Mouse (Mus musculus) midbrain, embryonic 15.5 days (tissue): Measurements from ENCODE around the gene Tns1. TPM values are rescaled to one million over a fixed set of nuclear protein-coding genes. Genes with fewer than 3 reads are reported as not detected.

ENCODE experiments used
- ATAC-seq: fragments of 200-750 bp; cut with Nextera tagmentation; replicated peaks from 2 replicates; pipeline ENCODE4 v1.8.0; 2017; ENCODE audit warnings: moderate TSS enrichment
- H3K27ac ChIP-seq: fragments of 300-500 bp; sonication (generic); 2 replicates; pipeline ENCODE4 v1.5.1; 2015; ENCODE audit warnings: mild to moderate bottlenecking, inconsistent platforms
- H3K27me3 ChIP-seq: fragments of 300-500 bp; sonication (generic); replicated peaks from 2 replicates; pipeline ENCODE4 v1.6.1; 2015; ENCODE audit warnings: inconsistent platforms
- H3K36me3 ChIP-seq: fragments of 300-500 bp; sonication (generic); replicated peaks from 2 replicates; pipeline ENCODE4 v1.6.1; 2015; ENCODE audit warnings: inconsistent platforms
- H3K4me1 ChIP-seq: fragments of 300-500 bp; sonication (generic); 2 replicates; pipeline ENCODE4 v1.6.1; 2015; ENCODE audit warnings: inconsistent platforms
- H3K4me2 ChIP-seq: fragments of 300-500 bp; sonication (generic); 2 replicates; pipeline ENCODE4 v1.6.1; 2015; ENCODE audit warnings: inconsistent platforms, mild to moderate bottlenecking, moderate library complexity
- H3K4me3 ChIP-seq: fragments of 300-500 bp; sonication (generic); 2 replicates; pipeline ENCODE4 v1.5.1; 2015; ENCODE audit warnings: mild to moderate bottlenecking, inconsistent platforms
- H3K9ac ChIP-seq: fragments of 300-500 bp; sonication (generic); 2 replicates; pipeline ENCODE4 v1.6.1; 2015; ENCODE audit warnings: mild to moderate bottlenecking, inconsistent platforms
- H3K9me3 ChIP-seq: fragments of 300-500 bp; sonication (generic); 2 replicates; pipeline ENCODE4 v1.6.1; 2016; ENCODE audit warnings: inconsistent platforms
- WGBS: fragments of 180-500 bp; shearing (Covaris S2); methylation state at CpG from one replicate; pipeline ENCODE4 v1.1.7; 2015; ENCODE audit warnings: mixed read lengths; 5-methylcytosine and 5-hydroxymethylcytosine counted together
- polyA plus RNA-seq: library from polyadenylated mRNA; unstranded; fragments of >200 nt; fragmentation: Nextera tagmentation; extraction: Ambion mirVana; gene quantifications from 2 replicates; pipeline ENCODE4 v1.2.1, GENCODE M21; 2015

Tns1 gene
- polyA plus RNA-seq, 1 experiment from 2014 or later: 15.2 TPM

DNA sequence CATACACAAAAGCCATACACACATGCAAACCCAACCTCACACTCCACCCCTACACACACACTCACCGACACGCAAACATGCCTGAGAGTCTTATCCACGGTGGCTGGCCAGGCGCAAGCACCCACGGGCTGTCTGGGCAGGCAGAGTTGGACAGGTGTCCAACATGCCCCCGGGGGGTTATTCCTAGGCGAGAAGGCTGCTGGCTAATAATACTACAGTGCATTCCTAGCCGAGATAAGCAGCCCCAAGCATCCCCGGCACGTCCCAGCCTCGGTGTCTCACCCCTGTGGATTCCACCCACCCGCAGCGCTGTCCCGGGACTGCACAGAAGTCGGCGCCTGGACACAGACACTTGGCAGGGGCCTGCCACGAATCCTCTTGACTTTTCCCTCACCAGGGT is 74.8 kb downstream of the Tns1 start:
- ATAC-seq: no peak
- 88% methylated on average over 17 of the region's 17 CpGs for WGBS
- no peak overlapping the region for H3K9ac ChIP-seq

DNA sequence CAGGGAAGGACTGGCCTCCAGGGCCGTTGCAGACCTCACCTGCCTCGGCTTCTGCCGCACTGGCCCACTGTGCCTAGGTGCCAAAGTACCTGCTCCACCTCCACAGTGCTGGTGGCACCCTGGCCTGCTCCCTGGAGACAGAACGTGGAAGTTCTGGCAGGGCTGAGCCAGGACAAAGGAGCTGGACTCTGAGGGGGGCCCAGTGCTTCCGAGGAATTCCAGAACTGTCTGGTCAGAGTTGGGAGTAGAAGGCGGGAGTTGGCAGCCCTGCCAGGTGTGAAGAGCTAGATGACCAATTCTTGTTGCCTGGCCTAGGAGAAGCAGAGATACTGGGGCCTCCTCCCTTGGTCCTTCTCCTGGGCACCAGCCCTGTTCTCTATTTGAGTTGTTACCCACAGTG is 76.5 kb downstream of the Tns1 start:
- ATAC-seq: no peak
- Histone ChIP-seq H3K36me3 (no peaks in the 10 kb centered on the region), H3K27ac (no peak overlapping the region), H3K9ac (no peak overlapping the region), H3K4me2 (no peak overlapping the region), H3K27me3 (no peaks in the 10 kb centered on the region), H3K4me1 (peaks cover 4% of the 10 kb centered on the region; the same call in 1 of the 2 replicates), H3K4me3 (no peak overlapping the region), H3K9me3 (no peaks in the 10 kb centered on the region)
- WGBS: 76% methylated on average over 6 of the region's 6 CpGs

More for the DNA sequence above, 74.8 kb downstream of the Tns1 start:
- no peaks in the 10 kb centered on the region for H3K4me1 ChIP-seq
- H3K4me2 ChIP-seq: no peak overlapping the region
- no peak overlapping the region for H3K4me3 ChIP-seq
- H3K36me3 ChIP-seq: no peaks in the 10 kb centered on the region
- H3K27ac ChIP-seq: no peak overlapping the region
- H3K27me3 ChIP-seq: no peaks in the 10 kb centered on the region
- no peaks in the 10 kb centered on the region for H3K9me3 ChIP-seq

DNA sequence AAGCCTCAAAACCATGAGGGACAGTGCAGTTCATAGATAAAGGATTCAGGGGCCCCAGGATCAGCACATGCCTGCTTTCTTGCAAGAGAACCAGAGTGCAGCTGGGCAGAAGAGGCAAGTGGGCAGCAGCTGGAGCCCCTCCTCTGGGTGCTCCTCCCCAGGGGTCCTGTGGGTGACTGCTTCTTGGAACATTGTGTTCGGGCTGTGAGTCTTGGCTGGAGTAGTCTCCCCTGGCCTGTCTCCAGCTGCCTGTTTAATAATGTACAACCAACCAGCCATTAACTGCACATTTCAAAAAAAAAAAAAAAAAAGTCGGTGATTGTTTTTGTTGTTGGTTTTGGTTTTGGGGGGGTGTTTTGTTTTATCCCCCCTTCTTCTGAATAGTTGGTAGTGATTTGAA is 76.9 kb downstream of the Tns1 start:
- Histone ChIP-seq H3K27me3 (no peaks in the 10 kb centered on the region), H3K4me3 (no peak overlapping the region), H3K9ac (no peak overlapping the region), H3K9me3 (no peaks in the 10 kb centered on the region), H3K27ac (no peak overlapping the region), H3K4me1 (peaks cover 5% of the 10 kb centered on the region; the same call in 1 of the 2 replicates), H3K36me3 (no peaks in the 10 kb centered on the region), H3K4me2 (no peak overlapping the region)
- 50% methylated on average over 2 of the region's 2 CpGs for WGBS
- ATAC-seq: no peak

DNA sequence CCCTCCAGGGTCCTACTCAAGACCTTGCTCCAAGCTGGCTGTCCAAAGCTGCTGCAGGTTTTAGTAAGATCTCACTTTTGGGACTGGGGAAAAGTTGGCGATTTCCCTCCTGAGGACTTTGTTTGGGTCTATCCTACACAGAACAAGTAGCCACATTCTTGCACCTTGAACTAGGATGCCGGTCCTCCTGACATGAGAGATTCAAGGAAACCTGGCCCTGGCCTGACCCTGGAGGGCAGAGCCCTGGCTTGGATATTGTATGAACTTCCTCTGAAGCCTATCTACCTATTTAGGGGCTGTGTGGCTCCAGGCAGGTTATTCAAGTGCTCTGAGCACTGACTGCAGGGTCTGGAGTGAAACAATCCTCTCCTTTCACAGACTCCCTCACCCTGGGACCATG is 79.2 kb downstream of the Tns1 start:
- Histone ChIP-seq H3K36me3 (no peaks in the 10 kb centered on the region), H3K4me3 (no peak overlapping the region), H3K4me2 (no peak overlapping the region), H3K27me3 (no peaks in the 10 kb centered on the region), H3K9ac (no peak overlapping the region), H3K27ac (no peak overlapping the region), H3K4me1 (peaks cover 5% of the 10 kb centered on the region; the same call in 1 of the 2 replicates), H3K9me3 (no peaks in the 10 kb centered on the region)
- no peak for ATAC-seq
- 86% methylated on average over 2 of the region's 2 CpGs for WGBS

DNA sequence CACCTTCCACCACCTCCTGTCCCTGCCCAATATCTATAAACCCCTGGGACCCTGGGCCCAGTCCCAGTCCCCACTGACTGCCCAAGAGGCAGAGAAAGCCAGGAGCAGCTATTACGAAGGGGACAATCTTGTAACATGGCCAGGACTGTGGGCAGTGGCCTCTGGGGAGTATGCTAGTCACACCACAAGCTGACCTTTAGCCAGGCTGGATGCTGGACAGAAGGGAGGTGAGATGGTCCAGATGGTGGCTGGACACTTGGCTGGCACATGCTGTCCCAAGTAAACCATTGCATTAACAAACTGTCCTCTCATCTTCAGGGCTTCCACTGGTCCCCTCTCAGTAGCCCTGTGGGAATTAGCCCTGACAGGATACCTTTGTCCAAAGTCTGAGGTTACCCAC is 79.8 kb downstream of the Tns1 start:
- Histone ChIP-seq H3K4me2 (no peak overlapping the region), H3K36me3 (no peaks in the 10 kb centered on the region), H3K9ac (no peak overlapping the region), H3K27me3 (no peaks in the 10 kb centered on the region), H3K9me3 (no peaks in the 10 kb centered on the region), H3K4me3 (no peak overlapping the region), H3K27ac (no peak overlapping the region), H3K4me1 (peaks cover 5% of the 10 kb centered on the region; the same call in 1 of the 2 replicates)
- WGBS: 88% methylated on average over 1 of the region's 1 CpGs
- ATAC-seq: no peak

DNA sequence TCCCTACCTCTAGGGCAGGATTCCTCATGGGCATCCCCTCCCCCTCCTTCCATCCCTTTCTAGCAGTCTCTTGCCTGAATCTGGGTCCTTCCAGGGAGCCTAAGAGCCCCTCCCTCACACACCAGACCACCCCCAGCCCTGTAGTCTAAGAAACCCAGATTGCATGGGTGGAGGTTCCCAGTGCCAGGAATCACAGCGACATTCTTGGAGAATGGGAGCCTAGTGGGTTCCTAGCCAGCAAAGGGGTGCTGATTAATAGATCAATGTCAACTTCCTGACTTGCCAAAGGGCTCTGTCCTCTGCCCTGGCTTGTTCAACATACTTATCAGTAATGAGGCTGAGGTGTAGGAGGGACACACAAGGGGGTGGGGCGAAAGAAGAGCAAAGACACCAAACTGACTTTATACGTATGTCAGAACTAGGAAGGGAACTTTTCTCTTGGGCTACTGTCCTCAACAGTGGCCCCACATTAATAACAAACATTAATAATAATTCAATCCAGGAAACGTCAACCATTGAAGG is 80.6 kb downstream of the Tns1 start:
- Histone ChIP-seq H3K4me2 (no peak overlapping the region), H3K27ac (no peak overlapping the region), H3K27me3 (no peaks in the 10 kb centered on the region), H3K4me3 (no peak overlapping the region), H3K36me3 (no peaks in the 10 kb centered on the region), H3K9ac (no peak overlapping the region), H3K9me3 (no peaks in the 10 kb centered on the region), H3K4me1 (peaks cover 5% of the 10 kb centered on the region; the same call in 1 of the 2 replicates)
- ATAC-seq: no peak
- 74% methylated on average over 4 of the region's 4 CpGs for WGBS

DNA sequence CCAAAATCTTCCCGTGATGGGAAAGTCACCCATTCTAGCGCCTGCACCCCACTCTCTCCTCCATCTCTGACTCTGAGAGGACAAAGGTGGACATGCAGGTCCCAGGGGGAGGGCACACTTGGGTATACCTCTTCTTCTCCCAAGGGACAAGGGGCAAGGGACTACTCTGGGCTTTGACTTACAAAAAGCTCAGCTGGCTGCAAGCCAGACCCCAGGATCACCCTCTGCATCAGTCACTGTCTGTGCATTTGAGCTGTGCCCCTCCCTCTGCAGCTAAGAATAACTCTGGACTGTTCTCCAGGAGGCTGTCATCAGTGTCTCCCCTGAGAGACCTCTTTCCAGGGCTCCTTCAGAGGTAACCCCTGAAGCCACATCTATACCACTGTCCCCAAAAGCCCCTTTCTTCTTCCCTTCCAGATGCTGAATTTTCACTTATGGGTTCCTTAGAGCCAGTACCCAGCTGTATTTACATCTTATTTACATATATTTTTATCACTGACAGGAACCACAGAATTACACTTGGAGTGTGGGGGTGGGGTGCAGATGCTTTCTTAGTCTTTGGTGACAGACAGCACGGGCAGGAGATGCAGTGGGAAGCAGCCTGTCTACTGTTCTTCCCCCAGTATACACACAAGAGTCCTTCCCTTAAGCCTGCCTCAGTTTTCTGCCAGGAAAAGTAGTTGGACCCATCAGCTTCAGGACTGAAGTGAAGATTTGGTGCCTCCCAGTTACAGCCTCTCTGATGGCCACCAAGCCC is 81.4 kb downstream of the Tns1 start:
- H3K4me2 ChIP-seq: no peak overlapping the region
- no peak overlapping the region for H3K4me3 ChIP-seq
- no peak overlapping the region for H3K9ac ChIP-seq
- WGBS: 70% methylated on average over 3 of the region's 3 CpGs
- H3K27me3 ChIP-seq: no peaks in the 10 kb centered on the region
- H3K36me3 ChIP-seq: no peaks in the 10 kb centered on the region
- peaks cover 5% of the 10 kb centered on the region; the same call in 1 of the 2 replicates for H3K4me1 ChIP-seq
- no peaks in the 10 kb centered on the region for H3K9me3 ChIP-seq
- no peak for ATAC-seq
- no peak overlapping the region for H3K27ac ChIP-seq

DNA sequence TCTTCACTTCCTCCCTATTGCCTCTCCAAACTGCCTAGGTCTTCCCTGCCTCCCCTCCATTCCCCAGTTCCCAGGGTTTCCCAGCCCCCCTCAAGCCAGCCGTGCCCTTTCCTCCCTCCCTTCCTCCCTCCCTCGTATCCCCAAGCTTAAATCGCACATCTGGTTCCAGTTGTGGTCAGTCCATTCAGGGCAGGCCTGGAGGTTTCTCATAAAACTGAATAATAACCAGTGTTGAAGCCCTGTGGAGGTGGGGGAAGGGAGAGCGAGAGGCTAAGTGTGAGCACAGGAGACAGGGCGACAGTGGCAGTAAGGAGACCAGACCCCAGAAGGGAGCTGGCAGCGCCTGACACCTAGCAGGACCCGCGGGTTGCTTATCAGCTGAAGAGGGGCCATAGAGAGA is 82.6 kb downstream of the Tns1 start:
- peaks cover 11% of the 10 kb centered on the region for H3K4me1 ChIP-seq
- no peak overlapping the region for H3K27ac ChIP-seq
- no peak overlapping the region for H3K4me2 ChIP-seq
- 0 out of 2 replicates have a peak, but pooled peaks cover 9% of the 10 kb centered on the region for H3K27me3 ChIP-seq
- no peak for ATAC-seq
- no peak overlapping the region for H3K9ac ChIP-seq
- 49% methylated on average over 8 of the region's 8 CpGs for WGBS
- no peaks in the 10 kb centered on the region for H3K9me3 ChIP-seq
- H3K36me3 ChIP-seq: no peaks in the 10 kb centered on the region
- H3K4me3 ChIP-seq: no peak overlapping the region

DNA sequence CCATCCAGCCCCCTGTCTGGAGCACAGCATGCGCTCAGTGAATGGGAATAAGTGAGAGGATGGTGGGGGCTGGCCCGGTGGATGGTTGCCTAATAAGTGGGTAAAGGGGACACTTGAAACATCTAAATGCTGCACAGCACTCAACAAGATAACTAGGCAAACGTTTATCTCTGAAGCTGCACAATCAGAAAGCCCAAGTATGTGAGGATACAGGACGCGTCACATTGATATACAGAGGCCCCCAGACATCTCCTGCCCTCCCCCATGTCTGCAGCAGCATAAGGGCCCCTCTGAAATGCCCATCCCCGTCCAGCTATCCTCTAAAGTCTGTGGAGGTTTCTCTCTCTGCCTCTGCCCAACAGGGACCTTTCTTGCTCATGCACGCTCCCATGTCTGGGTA is 83.1 kb downstream of the Tns1 start:
- H3K9me3 ChIP-seq: no peaks in the 10 kb centered on the region
- no peak overlapping the region for H3K9ac ChIP-seq
- H3K27me3 ChIP-seq: 0 out of 2 replicates have a peak, but pooled peaks cover 11% of the 10 kb centered on the region
- H3K36me3 ChIP-seq: no peaks in the 10 kb centered on the region
- no peak overlapping the region for H3K4me3 ChIP-seq
- H3K4me1 ChIP-seq: peaks cover 14% of the 10 kb centered on the region
- 70% methylated on average over 7 of the region's 7 CpGs for WGBS
- no peak for ATAC-seq
- no peak overlapping the region for H3K4me2 ChIP-seq
- no peak overlapping the region for H3K27ac ChIP-seq

DNA sequence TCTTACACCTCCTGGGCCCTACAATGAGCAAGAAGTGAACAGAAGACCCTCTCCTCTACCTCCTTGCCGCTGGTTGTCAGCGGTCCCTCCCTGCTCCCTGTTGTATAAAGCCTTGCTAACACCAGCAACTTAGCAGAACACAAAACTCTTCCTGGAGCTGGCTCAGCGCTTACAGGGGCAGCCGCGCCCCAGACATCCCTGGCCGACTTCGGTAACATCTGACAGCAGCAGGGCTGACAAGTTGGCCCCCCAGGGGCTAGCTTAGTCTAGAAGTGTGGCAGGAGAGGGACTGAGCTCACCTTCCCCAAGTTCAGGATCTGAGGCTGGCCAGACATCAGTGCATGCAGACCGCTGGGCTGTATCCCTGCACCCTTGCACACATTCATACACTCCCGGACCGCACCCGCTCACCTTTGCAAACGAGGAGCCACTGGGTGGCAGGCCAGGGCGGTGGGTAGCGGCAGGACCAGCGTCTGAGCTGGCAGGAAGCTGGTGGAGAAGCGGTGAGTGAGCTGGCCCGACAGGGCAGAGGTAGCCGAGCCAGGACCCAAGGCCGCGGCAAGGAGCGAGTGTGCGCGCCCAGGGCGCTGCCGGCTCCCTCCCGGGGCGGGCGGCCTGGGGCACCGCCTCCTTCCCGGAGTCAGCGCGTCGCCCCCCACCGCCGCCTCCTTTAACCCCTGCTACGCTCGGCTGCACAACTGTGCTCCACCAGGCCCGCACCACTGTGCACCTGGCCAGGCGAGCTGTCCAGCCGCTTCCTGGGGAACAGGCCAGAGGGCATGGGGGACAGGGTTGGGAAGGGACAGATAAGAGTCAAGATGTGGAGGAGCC is 87.5 kb downstream of the Tns1 start:
- H3K27ac ChIP-seq: no peak overlapping the region
- H3K4me1 ChIP-seq: peaks cover 9% of the 10 kb centered on the region
- H3K9ac ChIP-seq: peak overlapping the region; percentile 24; the same call in 1 of the 2 replicates
- WGBS: 4% methylated on average over 40 of the region's 40 CpGs
- H3K9me3 ChIP-seq: no peaks in the 10 kb centered on the region
- peak overlapping the region; percentile 73 for H3K4me2 ChIP-seq
- ATAC-seq: peak; percentile 65
- H3K4me3 ChIP-seq: peak overlapping the region; percentile 41
- H3K27me3 ChIP-seq: 0 out of 2 replicates have a peak, but pooled peaks cover 11% of the 10 kb centered on the region
- no peaks in the 10 kb centered on the region for H3K36me3 ChIP-seq

DNA sequence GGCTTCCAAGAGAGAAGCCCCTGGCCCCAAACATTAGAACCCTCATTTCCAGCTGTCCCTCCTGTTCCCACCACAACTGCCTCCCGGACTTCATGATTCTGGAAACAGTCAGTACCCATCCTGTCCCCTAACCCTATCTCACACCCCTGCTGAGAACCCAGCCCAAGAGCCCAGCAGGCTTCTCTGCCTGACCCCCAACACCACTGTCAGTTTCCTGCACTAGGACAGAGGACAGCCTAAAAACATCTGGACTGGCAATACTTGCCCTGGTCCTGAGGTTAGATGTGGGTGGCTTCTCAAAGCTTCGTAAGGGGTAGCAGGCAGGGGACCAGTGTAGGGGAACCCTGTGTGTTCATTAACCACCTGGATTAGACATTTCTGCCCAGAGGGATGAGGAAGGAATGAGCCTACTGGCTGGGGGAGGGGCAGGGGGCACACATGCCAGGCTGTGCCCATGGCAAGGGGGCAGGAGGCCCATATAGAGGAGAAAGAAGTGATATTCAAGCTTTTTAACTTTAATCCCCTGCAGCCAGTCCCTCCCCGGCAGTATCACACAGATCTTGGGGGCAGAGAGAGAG is 88.2 kb downstream of the Tns1 start:
- WGBS: 43% methylated on average over 3 of the region's 3 CpGs
- Histone ChIP-seq H3K4me1 (peaks cover 9% of the 10 kb centered on the region), H3K9me3 (no peaks in the 10 kb centered on the region), H3K27me3 (0 out of 2 replicates have a peak, but pooled peaks cover 11% of the 10 kb centered on the region), H3K36me3 (no peaks in the 10 kb centered on the region), H3K27ac (no peak overlapping the region), H3K4me3 (no peak overlapping the region), H3K9ac (no peak overlapping the region), H3K4me2 (0 out of 2 replicates have a peak overlapping the region, but pooled peaks have one; percentile 73)
- ATAC-seq: no peak

DNA sequence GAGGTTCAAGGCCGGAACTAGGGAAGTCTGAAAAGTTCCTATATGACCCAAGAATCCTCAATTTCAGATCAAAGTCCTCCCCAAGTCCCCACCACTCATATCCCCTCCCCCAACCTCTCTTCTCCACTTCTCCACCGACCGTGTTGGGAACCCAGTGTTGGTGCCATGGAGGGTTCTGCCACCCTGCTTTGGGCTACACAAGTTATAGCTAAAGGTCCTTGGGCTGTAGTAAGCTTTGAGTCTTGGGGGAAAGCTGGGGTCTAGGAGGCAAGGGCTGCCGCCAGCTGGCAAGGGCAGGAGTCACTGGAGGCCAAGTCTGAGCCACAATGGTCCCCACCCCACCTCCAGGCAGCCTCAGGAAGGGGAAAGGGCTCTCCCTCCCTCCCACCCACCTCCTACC is 88.8 kb downstream of the Tns1 start:
- no peak overlapping the region for H3K4me2 ChIP-seq
- 78% methylated on average over 4 of the region's 4 CpGs for WGBS
- ATAC-seq: no peak
- H3K9ac ChIP-seq: no peak overlapping the region
- H3K4me1 ChIP-seq: peaks cover 9% of the 10 kb centered on the region
- no peaks in the 10 kb centered on the region for H3K9me3 ChIP-seq
- H3K27ac ChIP-seq: no peak overlapping the region
- H3K36me3 ChIP-seq: no peaks in the 10 kb centered on the region
- no peak overlapping the region for H3K4me3 ChIP-seq
- H3K27me3 ChIP-seq: 0 out of 2 replicates have a peak, but pooled peaks cover 11% of the 10 kb centered on the region
